Mouse (Mus musculus) liver, embryonic 14.5 days (tissue): ENCODE results near the gene Ctrb1.

Experiments used
- CTCF ChIP-seq: IDR thresholded peaks from 2 replicates; pipeline ENCODE4 v1.5.1; 2016; ENCODE audit warnings: antibody characterized with exemption, low read depth, control low read depth
- EP300 ChIP-seq: IDR thresholded peaks from 2 replicates; pipeline ENCODE4 v1.6.1; 2016; ENCODE audit warnings: antibody characterized with exemption, low read depth

GRCm38 (mm10) chr8:111709223-111709622 lies 18.4 kb upstream of the Ctrb1 start:
- no peak for TF ChIP-seq CTCF
- TF ChIP-seq EP300 = no peak
